Mouse (Mus musculus): ENCODE measurements around the gene Slc39a11. TPM values are rescaled to one million over a fixed set of nuclear protein-coding genes. Genes with fewer than 3 reads are reported as not detected.

Gene Slc39a11
- total and polyA plus RNA-seq, 3 experiments, result 5.0 to 9.9 (median 5.3) TPM

DNA sequence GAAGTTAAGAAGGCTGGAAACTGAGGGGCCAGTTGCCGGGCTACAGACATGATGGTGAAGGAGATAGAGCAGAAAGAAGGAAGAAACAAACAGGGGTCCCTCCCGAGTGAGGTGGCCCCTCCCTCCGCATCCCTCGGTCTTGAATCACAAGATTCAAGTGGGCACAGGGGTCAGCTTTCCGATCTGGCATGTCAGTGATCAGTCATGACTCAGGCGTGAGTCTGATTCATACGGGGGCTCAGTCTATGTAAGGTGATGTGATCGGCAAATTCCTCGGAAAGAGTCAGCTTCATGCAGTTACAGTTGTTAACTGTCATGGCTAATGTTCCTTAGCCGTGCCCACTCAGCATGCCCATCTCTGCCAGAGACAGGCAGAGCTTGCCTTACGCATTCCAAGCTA, 115.5 kb downstream of the Slc39a11 start:
- DNase-seq (ENCODE audit: low spot score) (no peak), ATAC-seq (ENCODE audit: extremely low read depth, insufficient number of reproducible peaks, low FRiP score, poor library complexity, severe bottlenecking) (no peak)
- no peaks in the 10 kb centered on the region for H3K27me3 ChIP-seq (ENCODE audit: insufficient read depth, low read length)
- peaks cover 38% of the 10 kb centered on the region for H3K9me3 ChIP-seq (replicated peaks)
- H3K36me3 ChIP-seq (replicated peaks), result peaks cover 15% of the 10 kb centered on the region
- no peak overlapping the region for H3K4me3 ChIP-seq (ENCODE audit: low read depth, low read length)
- no peaks in the 10 kb centered on the region for H3K4me1 ChIP-seq (ENCODE audit: insufficient read depth, low read depth, low read length)
- TF ChIP-seq TAL1 (conservative IDR thresholded peaks at IDR 0.05; ENCODE audit: low read depth, low read length) (no peak), GATA2 (IDR thresholded peaks at IDR 0.05; ENCODE audit: borderline replicate concordance, low read depth, low read length) (no peak), POLR2AphosphoS5 (IDR thresholded peaks at IDR 0.05; ENCODE audit: insufficient replicate concordance, low read depth, low read length) (no peak), CTCF (IDR thresholded peaks at IDR 0.05; ENCODE audit: low read depth, low read length) (no peak), GATA1 (IDR thresholded peaks at IDR 0.05; ENCODE audit: borderline replicate concordance, low read length) (no peak)

DNA sequence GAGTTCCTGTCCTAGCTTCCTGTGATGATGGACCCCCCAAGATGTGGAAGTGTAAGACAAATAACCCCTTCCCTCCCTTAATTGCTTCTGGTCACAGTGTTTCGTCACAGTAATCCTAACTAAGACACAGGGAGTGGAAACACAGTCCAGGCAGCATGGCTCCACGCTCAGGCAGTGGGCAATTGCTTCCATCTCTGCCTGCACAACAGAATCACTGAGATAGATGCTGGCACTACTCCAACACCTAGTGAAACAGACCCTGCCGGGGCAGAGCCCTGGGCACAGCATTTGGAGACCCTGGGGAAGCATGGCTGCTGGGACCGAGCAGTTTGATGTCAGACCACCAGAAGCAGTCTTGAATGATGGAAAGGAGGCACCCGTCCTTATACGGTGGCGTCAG, 115.9 kb downstream of the Slc39a11 start:
- TF ChIP-seq GATA1 (IDR thresholded peaks at IDR 0.05; ENCODE audit: borderline replicate concordance, low read length), result no peak
- H3K27me3 ChIP-seq (ENCODE audit: insufficient read depth, low read length), result no peaks in the 10 kb centered on the region
- H3K9me3 ChIP-seq (replicated peaks), result peaks cover 40% of the 10 kb centered on the region
- H3K36me3 ChIP-seq (replicated peaks), result peaks cover 15% of the 10 kb centered on the region
- ATAC-seq (ENCODE audit: extremely low read depth, insufficient number of reproducible peaks, low FRiP score, poor library complexity, severe bottlenecking), result no peak
- no peak overlapping the region for H3K4me3 ChIP-seq (ENCODE audit: low read depth, low read length)
- DNase-seq (ENCODE audit: low spot score), result no peak
- H3K4me1 ChIP-seq (ENCODE audit: insufficient read depth, low read depth, low read length), result no peaks in the 10 kb centered on the region

DNA sequence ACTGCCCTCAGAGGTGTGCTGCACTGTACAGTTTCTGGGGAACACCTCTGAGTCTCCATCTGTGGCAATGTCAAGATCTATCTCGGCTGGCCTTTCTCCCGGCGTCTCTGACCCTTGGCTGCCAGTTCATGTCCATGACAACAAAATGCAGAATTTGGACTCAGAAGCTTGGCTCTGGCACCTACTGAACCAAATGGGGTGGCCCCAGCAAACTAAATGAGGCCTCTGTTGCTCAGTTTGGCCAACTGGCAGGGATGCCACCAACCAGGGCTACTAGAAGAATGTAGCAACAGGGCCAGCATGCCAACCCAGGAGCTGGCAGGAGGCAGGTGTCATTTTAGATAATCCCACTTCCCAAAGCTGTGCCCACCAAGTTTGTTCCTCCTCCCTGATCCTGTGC, 121.5 kb downstream of the Slc39a11 start:
- no peak overlapping the region for H3K4me3 ChIP-seq (ENCODE audit: low read depth, low read length)
- H3K4me1 ChIP-seq (ENCODE audit: insufficient read depth, low read depth, low read length), result no peaks in the 10 kb centered on the region
- H3K9me3 ChIP-seq (replicated peaks), result peaks cover 45% of the 10 kb centered on the region
- DNase-seq (ENCODE audit: low spot score), result no peak
- TF ChIP-seq POLR2AphosphoS5 (IDR thresholded peaks at IDR 0.05; ENCODE audit: insufficient replicate concordance, low read depth, low read length), result no peak
- TF ChIP-seq GATA2 (IDR thresholded peaks at IDR 0.05; ENCODE audit: borderline replicate concordance, low read depth, low read length), result no peak
- no peak for TF ChIP-seq TAL1 (conservative IDR thresholded peaks at IDR 0.05; ENCODE audit: low read depth, low read length)
- TF ChIP-seq GATA1 (IDR thresholded peaks at IDR 0.05; ENCODE audit: borderline replicate concordance, low read length), result no peak
- no peak for TF ChIP-seq CTCF (IDR thresholded peaks at IDR 0.05; ENCODE audit: low read depth, low read length)
- H3K36me3 ChIP-seq (replicated peaks), result peaks cover 20% of the 10 kb centered on the region
- no peaks in the 10 kb centered on the region for H3K27me3 ChIP-seq (ENCODE audit: insufficient read depth, low read length)
- ATAC-seq (ENCODE audit: extremely low read depth, insufficient number of reproducible peaks, low FRiP score, poor library complexity, severe bottlenecking), result no peak

DNA sequence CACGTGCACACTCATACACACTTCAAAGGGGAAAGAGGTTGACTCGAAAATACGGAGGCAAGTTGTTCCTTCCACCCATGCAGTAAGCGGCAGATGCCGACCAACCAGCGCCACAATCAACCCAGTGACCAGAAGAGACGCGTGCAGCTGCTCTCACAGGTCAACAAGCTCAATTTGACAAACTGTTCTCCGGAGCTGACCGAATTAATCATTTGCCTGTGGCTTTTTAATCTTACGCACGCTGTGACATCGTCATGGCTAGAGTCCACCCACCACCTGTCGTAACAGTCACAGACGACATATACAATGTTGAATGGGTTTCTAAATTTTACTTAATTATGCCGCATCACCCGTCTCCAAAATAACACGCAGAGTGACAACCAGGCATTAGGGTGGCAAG, 124.1 kb downstream of the Slc39a11 start:
- ATAC-seq (ENCODE audit: extremely low read depth, insufficient number of reproducible peaks, low FRiP score, poor library complexity, severe bottlenecking) (no peak), DNase-seq (ENCODE audit: low spot score) (no peak)
- TF ChIP-seq TAL1 (conservative IDR thresholded peaks at IDR 0.05; ENCODE audit: low read depth, low read length) (no peak), GATA2 (IDR thresholded peaks at IDR 0.05; ENCODE audit: borderline replicate concordance, low read depth, low read length) (no peak)
- Histone ChIP-seq H3K9me3 (replicated peaks) (peaks cover 53% of the 10 kb centered on the region), H3K4me3 (ENCODE audit: low read depth, low read length) (no peak overlapping the region), H3K36me3 (replicated peaks) (peaks cover 32% of the 10 kb centered on the region), H3K4me1 (ENCODE audit: insufficient read depth, low read depth, low read length) (no peaks in the 10 kb centered on the region), H3K27me3 (ENCODE audit: insufficient read depth, low read length) (no peaks in the 10 kb centered on the region)

DNA sequence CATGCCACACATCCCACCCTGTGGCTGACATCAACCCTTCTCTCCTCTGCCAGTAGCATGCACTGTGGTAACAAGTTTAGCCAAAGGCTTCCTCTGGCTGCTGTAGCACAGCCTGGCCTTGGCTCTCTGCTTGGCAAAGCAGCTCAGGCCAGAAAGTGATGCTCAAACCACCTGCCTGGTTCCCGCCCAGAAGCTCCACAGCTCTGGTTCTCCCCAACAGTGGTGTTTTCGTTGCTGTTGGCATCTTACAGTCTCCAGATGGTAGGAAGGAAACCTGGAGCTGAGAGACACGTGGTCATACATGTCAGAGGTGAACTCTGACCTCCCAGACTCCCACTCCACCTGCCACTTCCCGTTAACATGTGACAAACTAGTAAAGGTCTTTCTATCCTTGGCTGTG, 127.2 kb downstream of the Slc39a11 start:
- Histone ChIP-seq H3K4me3 (ENCODE audit: low read depth, low read length) (no peak overlapping the region), H3K36me3 (replicated peaks) (peaks cover 40% of the 10 kb centered on the region), H3K9me3 (replicated peaks) (peaks cover 59% of the 10 kb centered on the region), H3K4me1 (ENCODE audit: insufficient read depth, low read depth, low read length) (no peaks in the 10 kb centered on the region), H3K27me3 (ENCODE audit: insufficient read depth, low read length) (no peaks in the 10 kb centered on the region)
- TF ChIP-seq GATA2 (IDR thresholded peaks at IDR 0.05; ENCODE audit: borderline replicate concordance, low read depth, low read length) (no peak), POLR2AphosphoS5 (IDR thresholded peaks at IDR 0.05; ENCODE audit: insufficient replicate concordance, low read depth, low read length) (no peak), CTCF (IDR thresholded peaks at IDR 0.05; ENCODE audit: low read depth, low read length) (no peak), TAL1 (conservative IDR thresholded peaks at IDR 0.05; ENCODE audit: low read depth, low read length) (no peak), GATA1 (IDR thresholded peaks at IDR 0.05; ENCODE audit: borderline replicate concordance, low read length) (no peak)
- ATAC-seq (ENCODE audit: extremely low read depth, insufficient number of reproducible peaks, low FRiP score, poor library complexity, severe bottlenecking) (no peak), DNase-seq (ENCODE audit: low spot score) (no peak)

DNA sequence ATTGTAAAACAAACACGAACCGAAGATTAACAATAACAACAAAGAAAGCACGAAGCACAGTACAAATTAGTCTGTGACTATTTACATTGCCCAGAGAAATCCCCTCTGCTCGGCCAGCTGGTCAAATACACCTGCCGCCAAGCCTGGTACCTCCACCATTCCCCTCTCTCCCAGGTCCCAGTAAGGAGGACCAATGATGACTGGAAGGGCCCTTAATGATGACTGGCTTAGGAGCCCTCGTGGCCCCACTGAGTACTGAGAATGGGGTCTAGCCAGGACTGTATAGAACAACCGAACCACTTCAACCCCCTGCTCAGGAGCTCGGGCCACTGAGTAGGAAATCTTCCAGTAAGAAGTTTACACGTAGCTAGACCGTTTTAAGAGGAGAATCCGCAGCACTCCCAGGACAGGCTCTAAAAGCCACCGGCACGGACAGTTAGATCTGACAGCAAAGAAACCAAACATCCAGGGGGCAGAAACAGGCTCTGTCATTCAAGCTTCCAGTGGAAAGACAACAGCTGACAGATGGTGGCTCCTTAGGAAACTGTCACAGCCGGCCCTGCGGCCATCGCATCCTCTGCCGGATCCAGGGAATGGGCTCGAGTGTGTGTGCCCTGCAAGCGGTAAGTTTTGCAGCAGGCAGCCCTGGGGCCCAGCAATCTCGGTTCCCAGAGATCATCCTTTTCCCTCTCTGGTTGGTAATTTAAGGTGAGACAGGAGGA, 128.2 kb downstream of the Slc39a11 start:
- H3K4me3 ChIP-seq (ENCODE audit: low read depth, low read length), result no peak overlapping the region
- no peaks in the 10 kb centered on the region for H3K4me1 ChIP-seq (ENCODE audit: insufficient read depth, low read depth, low read length)
- DNase-seq (ENCODE audit: low spot score) (no peak), ATAC-seq (ENCODE audit: extremely low read depth, insufficient number of reproducible peaks, low FRiP score, poor library complexity, severe bottlenecking) (no peak)
- no peaks in the 10 kb centered on the region for H3K27me3 ChIP-seq (ENCODE audit: insufficient read depth, low read length)
- H3K36me3 ChIP-seq (replicated peaks), result peaks cover 48% of the 10 kb centered on the region
- TF ChIP-seq GATA1 (IDR thresholded peaks at IDR 0.05; ENCODE audit: borderline replicate concordance, low read length) (no peak), GATA2 (IDR thresholded peaks at IDR 0.05; ENCODE audit: borderline replicate concordance, low read depth, low read length) (no peak), TAL1 (conservative IDR thresholded peaks at IDR 0.05; ENCODE audit: low read depth, low read length) (no peak), CTCF (IDR thresholded peaks at IDR 0.05; ENCODE audit: low read depth, low read length) (no peak), POLR2AphosphoS5 (IDR thresholded peaks at IDR 0.05; ENCODE audit: insufficient replicate concordance, low read depth, low read length) (no peak)
- peaks cover 63% of the 10 kb centered on the region for H3K9me3 ChIP-seq (replicated peaks)
